Mouse (Mus musculus): ENCODE results near the gene Gm10392.

Gene Gm10392

DNA sequence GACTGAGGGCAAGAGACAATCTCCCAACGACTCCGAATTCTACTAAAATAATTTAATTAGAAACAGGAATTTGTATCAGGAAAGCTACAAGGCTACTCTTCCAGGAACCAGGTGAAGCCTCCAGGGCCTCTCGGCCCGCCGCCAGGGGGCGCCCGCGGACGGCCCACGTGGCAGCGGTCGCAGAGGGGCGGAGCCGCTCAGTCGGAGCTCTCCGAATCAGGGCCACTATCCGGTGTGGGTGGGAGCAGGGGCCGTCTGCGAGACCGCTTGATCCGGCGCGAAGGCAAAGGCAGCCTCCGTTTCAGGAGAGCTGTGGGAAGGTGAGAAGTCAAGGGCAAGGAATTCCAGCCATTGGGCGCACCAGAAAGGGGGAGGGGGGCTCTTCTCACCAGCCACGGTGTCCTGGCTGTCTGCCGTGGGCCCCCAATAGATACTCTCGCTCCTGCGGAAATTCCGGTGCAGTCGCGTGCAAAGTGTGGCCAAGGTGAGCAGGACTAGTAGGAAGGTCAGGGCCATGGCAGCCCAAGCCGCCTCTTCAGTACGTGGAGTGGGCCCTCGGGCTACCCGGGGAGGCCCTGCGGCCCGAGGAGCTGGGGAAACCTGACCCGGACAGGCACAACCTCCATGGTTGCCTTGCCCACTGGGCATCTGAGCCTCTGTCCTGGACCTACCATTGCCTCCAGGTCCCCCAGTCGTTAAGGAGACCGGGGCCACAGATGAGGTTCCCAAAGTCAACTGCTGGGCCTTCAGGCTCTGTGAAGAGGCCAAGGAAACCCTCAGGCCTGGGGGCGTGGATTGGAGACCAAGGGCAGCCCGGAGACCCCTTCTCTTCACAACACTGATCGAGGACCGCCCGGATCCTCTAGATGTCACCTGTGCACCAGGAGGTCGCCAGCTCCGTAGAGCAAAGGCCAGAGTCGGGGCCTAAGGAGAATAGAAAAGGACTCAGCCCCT is 10.7 kb downstream of the Gm10392 start:
- peak; percentile 81 for DNase-seq (ENCODE audit: low spot score)

DNA sequence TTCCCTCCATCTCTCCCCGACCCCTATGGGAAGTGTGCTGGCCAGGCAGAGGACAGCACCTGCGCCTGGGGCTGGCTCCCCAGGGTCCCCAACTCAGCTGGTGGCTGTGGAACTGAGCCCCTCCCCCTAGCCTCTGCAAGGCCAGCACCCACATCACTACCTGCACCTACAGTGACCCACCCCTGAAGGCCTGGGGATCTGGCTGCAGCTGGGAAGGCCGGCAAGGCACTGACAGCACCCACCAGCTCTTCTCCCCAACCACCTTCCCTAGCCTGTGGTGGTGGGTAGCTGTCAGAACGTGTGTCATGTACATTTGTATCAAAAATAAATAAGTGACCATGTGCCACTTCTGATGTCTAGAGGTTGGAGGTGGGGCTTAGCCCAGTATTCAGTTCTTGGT is 11.6 kb downstream of the Gm10392 start:
- no peak for DNase-seq (ENCODE audit: low spot score)

DNA sequence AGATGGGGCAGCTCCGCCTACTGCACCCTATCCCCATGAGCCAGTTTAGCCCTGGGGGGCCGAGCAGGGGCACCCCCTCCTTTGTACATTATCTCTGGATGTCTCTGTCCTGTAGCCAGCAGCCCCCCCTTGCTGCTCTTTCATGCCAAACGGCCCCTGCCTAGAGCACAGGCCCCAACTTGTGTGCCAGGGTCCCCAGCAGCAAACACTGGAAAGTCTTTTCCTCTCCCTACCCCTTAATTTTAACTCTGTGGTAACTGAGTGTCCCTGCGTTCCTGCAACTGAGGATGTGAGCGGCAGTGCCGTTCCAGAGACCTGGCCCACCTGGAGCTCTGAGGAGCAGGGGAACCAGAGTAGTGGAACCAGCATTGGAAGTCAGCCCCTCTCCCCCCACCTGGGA is 12.1 kb downstream of the Gm10392 start:
- no peak for DNase-seq (ENCODE audit: low spot score)

DNA sequence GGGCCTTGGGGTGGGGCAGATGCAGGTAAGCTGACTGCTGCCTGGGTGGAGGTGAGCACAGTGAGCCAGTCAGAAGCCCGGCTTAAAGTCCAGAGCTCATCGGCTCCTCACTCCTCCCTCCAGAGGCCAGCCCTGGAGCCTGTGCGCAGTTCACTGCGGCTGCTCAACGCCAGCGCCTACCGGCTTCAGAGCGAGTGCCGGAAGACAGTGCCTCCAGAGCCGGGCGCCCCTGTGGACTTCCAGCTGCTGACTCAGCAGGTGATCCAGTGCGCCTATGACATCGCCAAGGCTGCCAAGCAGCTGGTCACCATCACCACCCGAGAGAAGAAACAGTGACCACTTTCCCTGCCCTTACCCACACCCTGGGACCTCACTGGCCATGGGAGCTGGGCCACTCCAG is 12.7 kb downstream of the Gm10392 start:
- DNase-seq (ENCODE audit: low spot score), result no peak

DNA sequence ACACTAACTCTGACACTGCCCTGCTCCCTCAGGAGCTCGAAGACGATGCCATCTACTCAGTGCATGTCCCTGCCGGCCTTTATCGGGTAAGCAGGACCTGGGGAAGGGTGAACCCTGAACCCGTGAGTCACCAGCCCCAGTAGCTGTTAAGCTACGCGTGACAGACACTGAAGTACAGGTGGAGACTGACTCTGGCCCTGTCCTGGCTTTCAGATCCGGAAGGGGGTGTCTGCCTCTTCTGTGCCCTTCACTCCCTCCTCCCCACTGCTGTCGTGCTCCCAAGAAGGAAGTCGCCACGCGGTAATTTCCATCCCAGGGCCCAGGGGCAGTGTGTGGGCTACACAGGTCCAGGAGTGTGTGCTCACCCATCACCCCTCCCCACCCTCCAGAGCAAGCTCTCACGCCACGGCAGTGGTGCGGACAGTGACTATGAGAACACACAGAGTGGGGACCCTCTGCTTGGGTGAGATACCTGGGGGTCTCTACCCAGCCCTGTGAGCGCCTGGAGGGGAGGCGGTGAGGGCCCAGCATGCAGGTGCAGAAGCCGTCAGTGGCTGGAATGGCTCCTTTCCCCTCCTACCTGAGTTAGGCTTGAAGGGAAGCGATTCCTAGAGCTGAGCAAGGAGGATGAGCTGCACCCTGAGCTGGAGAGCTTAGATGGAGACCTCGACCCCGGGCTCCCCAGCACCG is 13.6 kb downstream of the Gm10392 start:
- DNase-seq (ENCODE audit: low spot score), result no peak

DNA sequence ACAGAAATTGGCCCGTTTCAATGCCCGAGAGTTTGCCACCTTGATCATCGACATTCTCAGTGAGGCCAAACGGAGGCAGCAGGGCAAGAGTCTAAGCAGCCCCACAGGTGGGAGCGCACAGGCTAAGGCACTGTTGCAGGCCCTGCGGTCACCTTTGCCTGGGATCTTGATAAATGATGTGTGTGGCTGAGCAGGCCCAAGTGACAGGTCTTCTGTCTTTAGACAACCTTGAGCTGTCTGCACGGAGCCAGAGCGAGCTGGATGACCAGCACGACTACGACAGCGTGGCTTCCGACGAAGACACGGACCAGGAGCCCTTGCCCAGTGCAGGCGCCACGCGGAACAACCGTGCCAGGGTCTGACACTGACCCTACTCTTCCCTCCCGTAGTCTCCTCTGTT is 14.6 kb downstream of the Gm10392 start:
- no peak for DNase-seq (ENCODE audit: low spot score)

DNA sequence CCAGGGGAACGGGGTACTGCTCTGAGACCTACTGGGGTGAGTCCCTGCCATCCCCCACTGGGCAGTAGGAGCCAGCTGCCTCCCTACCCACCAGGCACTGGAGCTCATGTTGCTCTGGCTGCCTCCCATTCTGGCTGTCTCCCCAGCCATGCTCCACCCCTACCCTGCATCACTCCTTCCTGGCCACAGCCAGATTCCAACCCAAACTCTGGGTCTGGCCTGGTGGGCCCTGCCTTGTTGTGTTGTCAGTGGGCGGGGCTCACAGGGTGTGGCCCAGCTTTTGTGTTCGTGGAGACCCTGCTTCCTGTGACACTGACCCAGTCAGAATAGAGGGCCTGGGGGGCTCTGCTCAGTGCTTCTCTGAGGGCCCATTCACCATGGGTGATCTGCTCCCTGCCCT is 15.5 kb downstream of the Gm10392 start:
- DNase-seq (ENCODE audit: low spot score), result no peak

DNA sequence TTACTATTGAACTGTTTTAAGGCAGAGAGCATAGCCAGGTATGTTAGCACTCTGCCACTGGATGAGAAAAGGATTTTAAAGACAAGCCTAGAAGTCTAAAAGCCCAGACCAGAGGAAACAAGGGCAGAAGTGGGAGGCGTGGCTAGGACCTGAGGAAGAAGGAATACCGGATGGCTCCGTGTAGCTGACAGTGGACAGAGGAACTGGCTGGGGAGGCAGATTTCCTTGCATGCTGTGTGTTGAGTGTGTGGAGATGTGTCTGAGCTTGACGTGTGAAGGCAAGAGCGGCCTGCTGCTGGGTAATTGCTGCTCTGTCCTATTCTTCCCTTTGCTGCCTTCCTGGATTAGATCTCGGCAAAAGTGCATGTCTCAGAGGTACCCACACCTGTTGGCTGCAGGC is 16.5 kb downstream of the Gm10392 start:
- no peak for DNase-seq (ENCODE audit: low spot score)

DNA sequence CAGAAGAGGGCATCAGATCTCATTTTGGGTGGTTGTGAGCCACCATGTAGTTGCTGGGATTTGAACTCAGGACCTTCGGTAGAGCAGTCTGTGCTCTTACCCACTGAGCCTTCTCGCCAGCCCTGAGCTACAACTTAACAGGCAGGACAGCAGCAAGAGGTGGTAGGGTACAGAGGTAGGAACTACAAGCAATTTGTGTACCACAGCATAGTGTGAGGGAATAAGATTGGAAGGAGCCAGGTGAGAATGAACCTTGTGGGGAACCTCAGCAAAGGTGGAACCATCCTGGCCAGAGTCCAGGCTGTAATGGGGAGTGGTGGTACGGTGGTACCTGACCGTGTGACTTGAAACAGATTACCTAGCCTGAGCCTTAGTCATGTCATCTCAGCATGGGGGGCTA is 17.0 kb downstream of the Gm10392 start:
- DNase-seq (ENCODE audit: low spot score), result no peak

DNA sequence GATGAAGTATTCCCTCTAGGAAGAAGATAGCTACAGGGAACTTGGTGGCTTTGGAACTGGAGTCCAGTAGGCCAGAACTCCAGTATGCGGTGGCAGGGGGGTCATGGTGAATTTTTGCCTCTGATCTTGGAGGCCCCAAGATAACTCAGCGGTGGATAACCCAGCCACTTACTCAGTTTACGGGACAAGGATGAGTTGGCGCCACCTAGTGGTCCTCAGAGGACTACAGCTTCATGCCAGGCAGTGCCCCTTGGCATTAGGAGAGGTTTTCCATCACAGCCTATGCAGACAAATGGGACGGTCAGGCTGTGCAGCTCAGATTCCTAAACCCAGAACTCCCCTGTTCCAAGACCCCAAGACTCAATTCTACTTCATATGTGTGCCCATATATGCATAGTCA is 17.6 kb downstream of the Gm10392 start:
- peak; percentile 82 for DNase-seq (ENCODE audit: low spot score)

DNA sequence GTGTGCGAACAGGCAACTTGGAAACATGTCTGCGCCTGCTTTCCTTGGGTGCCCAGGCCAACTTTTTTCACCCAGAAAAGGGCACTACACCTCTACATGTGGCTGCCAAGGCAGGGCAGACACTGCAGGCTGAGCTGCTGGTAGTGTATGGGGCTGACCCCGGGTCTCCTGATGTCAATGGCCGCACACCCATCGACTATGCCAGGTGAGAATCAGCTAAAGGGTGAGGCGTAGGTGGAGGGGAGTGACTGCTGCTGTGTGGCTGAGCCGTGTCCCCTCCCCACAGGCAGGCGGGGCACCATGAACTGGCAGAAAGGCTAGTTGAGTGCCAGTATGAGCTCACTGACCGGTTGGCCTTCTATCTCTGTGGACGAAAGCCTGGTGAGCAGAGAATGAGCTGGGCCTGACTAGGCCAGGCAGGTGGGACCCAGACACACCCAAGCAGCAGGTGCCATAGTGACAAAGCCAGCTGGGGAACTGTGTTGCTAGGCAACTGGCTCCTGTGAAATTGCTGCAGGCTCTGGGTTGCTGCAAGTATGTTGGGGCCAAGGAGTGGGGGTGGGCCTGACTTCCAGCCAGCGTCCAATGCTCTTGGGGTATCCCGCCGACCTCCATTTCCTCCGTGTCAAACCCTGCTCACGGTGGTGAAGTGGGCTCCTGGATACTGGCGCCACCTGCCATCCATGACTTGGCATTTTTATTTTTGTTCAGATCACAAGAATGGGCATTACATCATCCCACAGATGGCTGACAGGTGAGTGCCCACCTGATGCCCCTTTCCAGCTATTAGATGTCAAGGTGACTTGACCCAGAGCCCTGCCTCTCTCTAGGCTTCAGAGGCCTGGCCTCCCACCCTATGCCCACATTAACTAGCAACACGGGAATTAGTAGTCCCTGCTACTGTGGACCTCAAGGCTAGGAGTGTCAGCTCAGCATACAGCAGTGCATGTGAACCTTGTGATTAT is 18.4 kb downstream of the Gm10392 start:
- DNase-seq (ENCODE audit: low spot score), result no peak

DNA sequence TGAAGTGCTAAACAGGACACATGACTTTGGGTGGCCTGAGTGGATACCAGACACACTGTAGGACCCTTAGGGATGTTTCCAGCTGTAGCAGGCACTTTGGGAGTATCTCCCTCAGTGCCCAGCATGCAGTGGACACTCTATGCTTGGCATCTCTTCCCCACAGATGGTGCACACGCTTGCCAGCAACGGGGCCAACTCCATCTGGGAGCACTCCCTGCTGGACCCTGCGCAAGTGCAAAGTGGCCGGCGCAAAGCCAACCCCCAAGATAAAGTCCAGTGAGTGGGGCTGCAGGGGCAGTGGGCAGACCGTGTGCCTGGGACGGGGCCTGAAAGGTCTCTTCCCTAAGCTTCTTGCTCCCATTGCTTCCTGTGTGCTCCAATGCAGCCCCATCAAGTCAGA is 19.6 kb downstream of the Gm10392 start:
- no peak for DNase-seq (ENCODE audit: low spot score)

DNA sequence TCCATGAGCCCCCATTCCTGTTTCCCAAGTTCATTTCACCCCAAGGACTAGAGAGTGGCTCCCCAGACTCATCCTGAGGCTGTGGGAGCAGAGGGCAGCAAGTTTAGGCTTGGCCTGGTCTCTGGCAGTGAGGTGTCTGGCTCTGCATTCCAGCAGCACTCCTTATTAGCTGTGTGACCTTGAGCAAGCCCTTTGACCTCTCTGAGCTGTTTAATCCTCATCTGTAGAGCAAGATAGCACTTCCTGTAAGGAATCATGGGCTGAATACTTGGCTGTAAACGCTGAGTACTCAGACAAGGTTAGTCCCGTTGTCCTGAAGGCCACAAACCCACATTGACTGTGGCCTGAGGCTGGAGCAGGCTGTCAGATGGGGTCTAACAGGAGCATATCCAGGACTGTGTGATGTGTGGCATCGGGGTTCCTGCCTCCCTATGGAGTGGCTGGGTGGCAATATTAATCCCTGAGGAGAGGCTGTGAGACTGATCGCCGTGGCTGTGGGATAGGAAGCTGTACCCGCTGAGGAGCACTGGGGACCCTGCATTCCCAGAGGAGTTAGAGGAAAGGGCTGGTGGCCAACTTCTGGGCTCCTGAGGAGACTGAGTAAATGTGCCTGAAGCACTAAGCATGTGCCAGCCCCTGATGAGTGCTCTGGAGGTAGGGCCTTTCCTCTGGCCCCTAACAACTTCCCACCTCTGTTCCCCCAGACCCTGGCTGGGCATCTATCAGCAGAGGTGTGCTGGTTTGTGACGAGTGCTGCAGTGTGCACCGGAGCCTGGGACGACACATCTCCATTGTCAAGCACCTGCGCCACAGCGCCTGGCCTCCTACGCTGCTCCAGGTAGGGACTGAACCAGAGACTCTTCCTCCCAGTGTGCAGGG is 20.5 kb downstream of the Gm10392 start:
- DNase-seq (ENCODE audit: low spot score), result no peak

DNA sequence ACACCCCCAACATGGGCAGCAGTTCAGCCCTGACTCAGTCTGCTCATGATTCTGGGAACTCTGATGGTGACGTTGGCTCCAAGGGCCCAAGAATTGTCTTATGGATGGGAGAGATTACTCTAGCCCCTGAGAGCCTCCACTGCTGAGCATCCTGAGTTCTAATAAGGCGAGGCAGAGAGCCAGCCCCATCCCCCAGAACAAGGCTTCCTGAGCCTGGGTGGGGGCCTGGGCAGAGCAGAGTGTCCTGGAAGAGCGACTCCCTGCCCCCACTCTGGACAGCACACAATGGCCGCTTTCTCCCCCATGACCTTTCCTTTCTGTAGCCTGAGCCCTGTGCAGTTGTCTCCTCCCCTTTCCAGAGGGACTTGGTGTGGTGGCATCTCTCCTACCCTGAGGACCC is 21.1 kb downstream of the Gm10392 start:
- DNase-seq (ENCODE audit: low spot score), result peak; percentile 72

DNA sequence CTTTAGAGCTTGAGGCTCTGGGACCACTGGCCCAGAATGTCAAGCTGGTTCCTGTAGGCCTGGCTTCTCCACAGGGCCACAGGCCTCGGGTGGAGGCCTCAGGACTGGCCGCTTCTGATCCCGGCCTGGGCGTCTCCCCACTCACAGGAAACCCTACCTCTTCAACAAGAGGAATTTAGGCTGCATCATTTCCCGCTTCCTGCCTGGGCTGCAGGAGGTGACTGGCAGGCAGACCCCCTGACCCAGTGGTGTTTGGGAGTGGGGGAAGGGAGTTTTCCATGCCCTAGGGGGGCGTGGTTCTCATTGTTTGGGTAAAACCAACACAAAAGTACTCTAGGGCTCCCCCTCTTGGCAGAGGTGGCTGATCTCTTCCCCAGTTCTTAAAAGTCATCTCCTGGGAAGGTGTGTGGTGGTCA is 21.6 kb downstream of the Gm10392 start:
- DNase-seq (ENCODE audit: low spot score), result peak; percentile 90

DNA sequence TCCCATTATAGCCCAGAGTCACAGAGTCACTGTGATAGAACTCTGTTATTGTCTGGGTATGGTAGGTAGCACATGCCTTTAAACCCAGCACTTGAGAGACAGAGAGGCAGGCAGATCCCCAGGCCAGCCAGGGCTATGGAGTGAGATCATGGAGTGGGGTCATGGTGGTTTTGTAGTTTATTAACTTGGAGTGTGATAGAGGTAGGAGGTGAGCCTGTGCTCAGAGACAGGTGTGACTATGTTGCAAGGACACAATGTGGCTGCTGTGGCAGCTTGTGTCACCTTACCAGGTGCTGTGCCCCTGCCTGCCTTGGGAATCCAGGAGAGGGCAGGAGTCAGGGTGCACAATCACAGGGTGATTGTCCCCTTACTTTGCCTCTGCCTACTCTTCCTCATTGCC is 23.5 kb downstream of the Gm10392 start:
- DNase-seq (ENCODE audit: low spot score), result no peak

DNA sequence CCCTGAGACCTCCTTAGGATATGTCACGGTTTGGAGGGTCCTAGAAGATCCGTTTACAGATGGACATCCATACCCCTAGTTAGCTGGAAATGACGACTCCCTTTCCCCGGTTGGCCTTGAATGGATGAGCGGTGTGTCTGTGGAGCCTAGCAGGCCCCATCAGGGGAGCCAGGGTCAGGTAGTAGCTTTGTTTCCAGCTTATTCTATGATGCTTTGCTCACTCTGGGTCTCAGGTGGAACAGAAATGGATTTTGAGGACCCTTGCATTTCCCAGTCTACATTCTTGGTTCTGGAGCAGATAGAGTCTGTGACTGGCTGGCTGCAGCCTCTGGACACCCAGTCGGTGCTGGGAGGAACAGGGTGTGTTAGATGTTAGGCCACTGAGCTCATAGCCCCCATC is 24.2 kb downstream of the Gm10392 start:
- no peak for DNase-seq (ENCODE audit: low spot score)

DNA sequence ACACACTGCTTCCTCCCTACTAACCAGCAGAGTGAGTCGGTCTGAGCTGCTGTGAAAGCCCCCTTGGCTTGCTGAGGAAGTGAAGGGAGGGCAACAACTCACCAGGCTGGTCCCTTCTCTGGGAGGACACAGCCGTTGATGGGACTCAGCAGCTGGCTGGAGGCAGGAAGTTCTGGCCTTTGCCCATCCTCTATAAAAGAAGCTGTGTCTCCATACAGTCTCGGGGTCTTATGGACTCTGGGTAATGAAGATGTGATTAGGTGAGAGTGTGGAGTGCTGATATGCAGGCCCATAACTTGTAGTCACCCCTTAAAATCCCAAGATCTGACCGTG is 24.7 kb downstream of the Gm10392 start:
- DNase-seq (ENCODE audit: low spot score), result no peak

DNA sequence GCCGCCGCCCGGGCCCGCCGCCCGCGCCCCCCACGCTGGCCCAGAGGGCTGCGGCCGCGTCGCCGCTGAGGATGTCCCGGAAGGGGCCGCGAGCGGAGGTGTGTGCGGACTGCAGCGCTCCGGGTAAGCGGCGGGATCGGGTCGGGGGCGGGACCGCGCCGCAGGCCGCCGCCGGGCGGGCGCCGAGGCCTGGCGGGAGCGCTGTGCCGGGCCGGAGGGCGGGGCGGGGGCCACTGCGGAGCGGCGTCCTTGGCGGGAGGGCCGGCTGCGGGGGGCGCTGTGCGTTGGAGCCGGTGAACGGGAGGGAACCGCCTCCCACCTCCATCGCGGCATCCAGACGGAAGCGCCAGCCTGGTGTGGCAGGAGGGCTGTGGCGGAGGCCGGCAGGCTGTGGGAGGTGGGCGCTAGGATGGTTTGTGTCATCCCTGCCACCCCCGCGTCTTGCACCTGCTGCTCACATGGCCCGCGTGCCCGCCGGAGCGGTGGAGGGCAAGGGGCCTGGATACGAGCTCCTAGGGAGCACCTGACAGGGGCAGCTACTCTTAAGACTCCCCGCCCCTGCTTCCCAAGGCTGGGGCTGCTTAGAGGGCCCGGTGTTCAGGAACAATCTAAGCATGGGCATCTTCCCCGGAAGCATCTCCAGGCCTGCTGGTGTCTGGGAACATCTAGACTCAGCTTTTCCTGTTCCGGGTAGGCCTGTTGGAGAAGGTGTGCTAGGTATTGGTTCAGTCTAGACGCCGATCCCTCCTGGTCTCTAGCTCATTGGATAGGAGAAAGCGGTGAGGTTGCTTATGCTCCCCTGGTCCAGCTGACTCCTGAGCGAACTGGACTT is 25.3 kb downstream of the Gm10392 start, which contains the start of gene Git1:
Gene Git1, plus strand, starts transcription at position 51 of the 832 bp plus-strand sequence.
- DNase-seq (ENCODE audit: low spot score), result no peak

DNA sequence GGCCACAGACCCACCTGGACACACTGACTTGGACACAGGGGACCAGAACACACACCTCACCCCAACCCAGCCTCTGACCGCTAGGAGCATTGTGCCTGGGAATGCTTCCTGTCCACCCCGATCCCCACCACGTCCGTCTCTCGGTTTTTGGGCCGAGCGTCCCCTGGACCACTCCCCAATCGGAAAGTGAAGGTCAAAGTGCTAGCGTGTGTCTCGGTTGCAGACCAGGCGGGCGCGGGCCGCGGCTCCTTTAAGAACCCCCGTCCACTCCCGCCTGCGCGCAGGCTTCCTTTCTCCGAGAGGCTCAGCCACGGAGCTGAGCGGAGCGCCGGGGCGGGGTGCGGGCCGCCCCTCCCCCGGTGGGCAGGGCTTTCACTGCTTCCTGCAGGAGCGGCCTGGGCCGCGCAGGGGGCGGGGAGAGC is 26.1 kb downstream of the Gm10392 start:
- DNase-seq (ENCODE audit: low spot score), result peak; percentile 95
